Mouse (Mus musculus) heart, embryonic 11.5 days (tissue): Measurements from ENCODE around the gene Ppm1j. TPM values are rescaled to one million over a fixed set of nuclear protein-coding genes. Genes with fewer than 3 reads are reported as not detected.
A peak's percentile ranks its signal among the peaks of the same experiment; 100 is the strongest.
"Not testable (repeated sequence)": the region's sequence is repeated elsewhere in the genome, so short reads cannot be mapped to it uniquely, and the experiment has no call there.

ENCODE experiments used
- ATAC-seq: fragments of 200-750 bp; cut with Nextera tagmentation; replicated peaks from 2 replicates; pipeline ENCODE4 v1.8.0; 2017; ENCODE audit warnings: moderate library complexity; ENCODE audit not compliant: insufficient number of reproducible peaks, low FRiP score, low TSS enrichment
- H3K27ac ChIP-seq: fragments of 300-500 bp; sonication (generic); 2 replicates; pipeline ENCODE4 v1.5.1; 2014; ENCODE audit warnings: mild to moderate bottlenecking, low read depth, low read length
- H3K27me3 ChIP-seq: fragments of 300-500 bp; sonication (generic); 2 replicates; pipeline ENCODE4 v1.6.1; 2014; ENCODE audit warnings: mild to moderate bottlenecking, low read length, mixed read lengths; ENCODE audit not compliant: control insufficient read depth, insufficient read depth
- H3K36me3 ChIP-seq: fragments of 300-500 bp; sonication (generic); 2 replicates; pipeline ENCODE4 v1.6.1; 2014; ENCODE audit warnings: mild to moderate bottlenecking, low read length, moderate library complexity, mixed read lengths; ENCODE audit not compliant: control insufficient read depth, insufficient read depth
- H3K4me1 ChIP-seq: fragments of 300-500 bp; sonication (generic); 2 replicates; pipeline ENCODE4 v1.6.1; 2014; ENCODE audit warnings: low read length; ENCODE audit not compliant: control insufficient read depth, insufficient read depth
- H3K4me2 ChIP-seq: fragments of 300-500 bp; sonication (generic); 2 replicates; pipeline ENCODE4 v1.6.1; 2014; ENCODE audit warnings: mild to moderate bottlenecking, moderate library complexity
- H3K4me3 ChIP-seq: fragments of 300-500 bp; sonication (generic); 2 replicates; pipeline ENCODE4 v1.5.1; 2014; ENCODE audit warnings: low read depth, low read length
- H3K9ac ChIP-seq: fragments of 300-500 bp; sonication (generic); 2 replicates; pipeline ENCODE4 v1.6.1; 2014; ENCODE audit warnings: mild to moderate bottlenecking, low read depth, low read length, moderate library complexity
- H3K9me3 ChIP-seq: fragments of 300-500 bp; sonication (generic); replicated peaks from 2 replicates; pipeline ENCODE4 v1.6.1; 2016; ENCODE audit warnings: low read length; ENCODE audit not compliant: control insufficient read depth
- WGBS: fragments of 180-500 bp; shearing (Covaris S2); extraction: QIAGEN DNeasy Blood & Tissue Kit; methylation state at CpG from one replicate; pipeline ENCODE4 v1.1.7; 2014; ENCODE audit not compliant: insufficient replicate concordance; 5-methylcytosine and 5-hydroxymethylcytosine counted together
- polyA plus RNA-seq: library from polyadenylated mRNA; unstranded; fragments of >200 nt; fragmentation: Nextera tagmentation; extraction: Ambion mirVana; gene quantifications from 2 replicates; pipeline ENCODE4 v1.2.1, GENCODE M21; 2014

The Ppm1j gene
- polyA plus RNA-seq, 1 experiment from 2014 or later = 23.5 TPM

DNA sequence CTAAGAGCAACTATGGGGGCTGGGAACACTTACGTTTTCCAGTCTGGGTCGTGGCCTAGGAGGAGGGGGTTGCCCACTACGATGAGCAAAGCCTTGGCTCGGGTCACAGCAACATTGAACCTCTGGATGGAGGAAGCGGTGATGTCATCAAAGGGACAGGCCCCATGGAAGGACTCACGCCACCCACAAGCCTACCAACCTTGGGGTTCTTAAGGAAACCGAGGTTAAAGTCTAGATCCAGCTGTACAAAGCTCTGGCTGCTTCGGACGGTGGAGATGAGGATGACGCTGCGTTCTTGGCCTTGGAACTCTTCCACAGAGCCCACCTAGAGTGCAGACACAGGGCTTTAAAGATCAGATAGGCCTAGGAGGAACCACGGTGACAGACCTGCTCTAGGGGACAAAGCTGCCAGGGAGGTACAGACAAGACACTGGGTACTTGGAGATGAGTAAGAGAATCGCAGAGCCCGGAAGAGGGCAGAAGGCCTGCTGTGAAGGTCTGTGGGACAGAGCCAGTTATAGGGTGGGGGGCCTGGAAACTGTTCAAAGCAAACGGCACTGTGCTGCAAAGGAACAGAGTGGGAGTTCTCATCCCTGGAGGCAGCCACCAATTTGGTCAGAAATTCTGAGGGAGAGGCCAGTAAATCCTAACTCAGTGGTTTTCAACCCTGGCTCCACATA, 14.9 kb downstream of the Ppm1j start:
- Histone ChIP-seq H3K27ac (peak overlapping the region; percentile 85), H3K27me3 (no peaks in the 10 kb centered on the region), H3K4me3 (no peak overlapping the region), H3K36me3 (peaks cover 37% of the 10 kb centered on the region), H3K9me3 (no peaks in the 10 kb centered on the region), H3K9ac (no peak overlapping the region), H3K4me2 (no peak overlapping the region; the same call in 1 of the 2 replicates), H3K4me1 (peaks cover 50% of the 10 kb centered on the region)
- 72% methylated on average over 15 of the region's 15 CpGs for WGBS
- no peak for ATAC-seq

DNA sequence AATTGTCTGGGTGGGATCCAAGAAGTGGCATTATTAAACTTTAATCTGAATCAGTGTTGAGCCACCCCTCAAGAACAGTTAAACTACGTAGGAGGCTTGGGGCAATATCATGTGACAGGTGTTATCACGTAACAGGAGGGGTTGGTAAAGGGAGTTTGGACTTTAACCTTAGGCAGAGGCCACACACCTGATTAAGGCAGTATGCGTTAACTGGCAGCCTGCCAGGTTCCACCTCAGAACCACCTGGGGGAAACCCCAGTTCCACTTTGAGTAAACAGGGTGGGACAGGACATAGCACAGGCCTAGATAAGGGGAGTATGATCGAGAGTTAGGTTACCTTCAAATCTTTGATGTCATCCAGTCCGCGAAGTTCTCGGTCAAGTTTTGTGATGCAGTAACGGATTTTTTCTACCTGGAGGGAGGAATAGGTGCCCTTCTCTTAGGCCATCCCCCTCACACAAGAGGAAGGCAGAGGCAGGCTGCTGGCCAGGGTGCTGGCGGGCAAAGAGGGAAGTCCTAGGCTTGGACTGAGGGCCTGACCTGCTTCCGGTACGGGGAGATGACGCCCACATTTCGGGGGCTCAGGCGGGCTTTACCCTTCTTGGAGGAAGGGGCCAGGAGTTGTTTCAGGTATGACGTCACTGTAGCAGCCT, 15.7 kb downstream of the Ppm1j start:
- Histone ChIP-seq H3K27ac (no peak overlapping the region), H3K27me3 (no peaks in the 10 kb centered on the region), H3K4me1 (peaks cover 43% of the 10 kb centered on the region), H3K9ac (no peak overlapping the region), H3K9me3 (no peaks in the 10 kb centered on the region), H3K4me2 (no peak overlapping the region), H3K4me3 (no peak overlapping the region), H3K36me3 (peaks cover 40% of the 10 kb centered on the region)
- WGBS = 73% methylated on average over 15 of the region's 15 CpGs
- no peak for ATAC-seq

DNA sequence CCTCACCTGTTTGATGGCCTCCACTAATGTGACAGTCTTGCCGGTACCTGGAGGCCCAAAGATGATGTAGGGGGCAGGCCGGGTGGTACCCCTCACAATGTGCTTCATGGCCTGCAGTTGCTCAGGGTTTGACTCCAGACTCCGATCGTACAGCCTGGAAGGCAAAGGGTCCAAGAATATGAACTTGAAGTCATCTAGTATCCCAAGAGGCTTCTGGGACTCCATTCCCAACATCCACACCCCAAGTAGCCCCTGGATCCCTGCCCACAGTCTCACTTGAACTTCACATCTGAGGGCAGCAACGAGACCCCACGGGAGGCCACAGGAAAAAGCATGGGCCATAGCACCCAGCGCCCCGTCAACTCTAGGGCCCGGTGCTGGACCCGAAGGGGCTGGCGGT, 19.8 kb downstream of the Ppm1j start:
- peaks cover 11% of the 10 kb centered on the region for H3K4me1 ChIP-seq
- no peak overlapping the region for H3K4me3 ChIP-seq
- H3K27ac ChIP-seq = no peak overlapping the region
- H3K9ac ChIP-seq = no peak overlapping the region
- no peaks in the 10 kb centered on the region for H3K9me3 ChIP-seq
- ATAC-seq = no peak
- H3K36me3 ChIP-seq = peaks cover 40% of the 10 kb centered on the region
- no peaks in the 10 kb centered on the region for H3K27me3 ChIP-seq
- WGBS = 91% methylated on average over 11 of the region's 11 CpGs
- no peak overlapping the region for H3K4me2 ChIP-seq

DNA sequence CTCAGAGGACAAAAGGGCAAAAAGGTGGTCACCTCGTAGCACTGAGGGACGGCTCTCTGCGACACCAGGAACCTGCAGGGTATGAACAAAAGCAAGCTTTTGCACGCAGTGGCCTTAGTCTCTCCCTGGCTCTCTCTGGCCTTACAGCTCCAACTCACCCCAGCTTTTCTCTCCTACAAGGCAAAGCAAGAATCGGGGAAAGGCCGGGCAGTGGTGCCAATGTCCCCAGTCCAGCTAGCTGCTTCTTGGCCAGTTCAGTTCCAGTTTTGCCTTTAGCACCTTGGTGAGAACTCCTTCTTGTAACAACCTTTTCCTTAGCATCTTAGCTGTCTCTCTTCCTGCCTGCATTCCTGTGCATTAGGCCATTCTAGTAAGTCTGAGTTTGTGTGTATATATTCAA, 20.6 kb downstream of the Ppm1j start:
- Histone ChIP-seq H3K4me3 (no peak overlapping the region), H3K9ac (no peak overlapping the region), H3K4me2 (no peak overlapping the region), H3K36me3 (peaks cover 37% of the 10 kb centered on the region), H3K27me3 (no peaks in the 10 kb centered on the region), H3K9me3 (no peaks in the 10 kb centered on the region), H3K4me1 (peaks cover 10% of the 10 kb centered on the region), H3K27ac (no peak overlapping the region)
- ATAC-seq = no peak
- WGBS = 85% methylated on average over 6 of the region's 6 CpGs

DNA sequence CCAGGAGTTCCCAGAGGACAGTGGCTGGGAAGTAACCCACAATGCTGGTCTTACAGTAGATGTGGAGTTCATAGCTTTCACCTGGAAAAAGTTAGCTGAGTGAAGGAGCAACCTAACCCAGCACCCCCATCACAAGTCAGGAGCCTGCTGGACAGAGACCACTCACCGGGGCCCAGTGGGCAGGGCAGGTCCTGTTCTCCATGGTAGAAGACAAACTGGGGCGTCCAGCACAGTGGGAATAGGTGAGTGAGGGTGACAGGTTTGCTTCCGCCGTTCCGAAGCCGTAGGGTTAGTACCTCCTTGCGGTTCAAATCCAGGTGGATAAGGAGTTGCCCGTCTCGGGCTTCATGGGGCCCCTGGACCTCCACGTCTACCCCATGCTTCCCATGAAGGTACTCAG, 23.5 kb downstream of the Ppm1j start:
- no peak overlapping the region for H3K4me3 ChIP-seq
- no peak for ATAC-seq
- WGBS = 86% methylated on average over 10 of the region's 10 CpGs
- H3K36me3 ChIP-seq = peaks cover 29% of the 10 kb centered on the region
- H3K27me3 ChIP-seq = no peaks in the 10 kb centered on the region
- peaks cover 10% of the 10 kb centered on the region for H3K4me1 ChIP-seq
- no peak overlapping the region for H3K4me2 ChIP-seq
- H3K27ac ChIP-seq = no peak overlapping the region
- H3K9me3 ChIP-seq = no peaks in the 10 kb centered on the region
- H3K9ac ChIP-seq = no peak overlapping the region

DNA sequence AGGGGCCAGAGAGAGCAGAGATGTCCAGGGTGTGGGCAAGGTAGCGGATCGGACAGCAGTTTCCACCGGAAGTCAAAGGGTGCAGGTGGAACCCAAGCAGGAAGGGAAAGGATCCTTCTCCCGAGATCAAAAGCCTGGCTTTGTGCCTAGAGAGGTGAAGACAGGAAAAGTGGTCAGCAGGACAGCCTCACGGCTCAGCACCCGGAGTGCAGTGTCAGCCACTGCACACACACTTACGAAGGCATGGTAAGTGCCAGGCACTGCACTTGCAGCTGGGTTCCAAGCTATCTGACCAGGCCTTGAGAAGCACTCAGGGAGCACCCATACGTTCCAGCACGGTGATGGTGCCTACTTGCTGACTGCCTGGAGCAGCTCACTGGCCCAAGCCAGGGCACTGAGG, 24.7 kb downstream of the Ppm1j start:
- peaks cover 10% of the 10 kb centered on the region for H3K4me1 ChIP-seq
- H3K27ac ChIP-seq = no peak overlapping the region
- no peak for ATAC-seq
- peaks cover 21% of the 10 kb centered on the region for H3K36me3 ChIP-seq
- no peak overlapping the region for H3K4me2 ChIP-seq
- no peaks in the 10 kb centered on the region for H3K9me3 ChIP-seq
- H3K27me3 ChIP-seq = no peaks in the 10 kb centered on the region
- WGBS = 59% methylated on average over 9 of the region's 9 CpGs
- no peak overlapping the region for H3K4me3 ChIP-seq
- H3K9ac ChIP-seq = no peak overlapping the region

DNA sequence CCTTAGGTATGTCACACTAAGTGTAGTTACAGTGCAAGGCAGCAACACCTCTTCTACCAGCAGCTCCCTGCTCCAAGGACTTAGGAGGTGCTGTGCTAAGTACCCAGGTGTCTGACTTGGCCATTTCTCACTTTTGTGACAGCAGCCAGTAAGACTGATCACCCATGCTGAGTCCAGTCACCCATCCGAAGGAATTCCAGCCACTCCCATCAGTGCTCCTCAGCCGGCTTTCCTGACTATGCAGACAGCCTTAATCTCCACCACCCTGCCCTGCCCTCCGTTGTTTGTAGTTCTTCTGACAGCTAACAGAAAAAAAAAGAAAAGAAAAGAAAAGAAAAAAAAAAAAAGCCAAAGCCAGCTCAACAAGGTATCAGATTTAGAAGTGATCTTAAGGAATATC, 30.9 kb downstream of the Ppm1j start:
- Histone ChIP-seq H3K27me3 (no peaks in the 10 kb centered on the region), H3K9ac (no peak overlapping the region), H3K36me3 (no peaks in the 10 kb centered on the region), H3K4me1 (peaks cover 4% of the 10 kb centered on the region), H3K27ac (no peak overlapping the region), H3K4me2 (no peak overlapping the region), H3K9me3 (no peaks in the 10 kb centered on the region), H3K4me3 (no peak overlapping the region)
- ATAC-seq = no peak
- 17% methylated on average over 3 of the region's 3 CpGs for WGBS

DNA sequence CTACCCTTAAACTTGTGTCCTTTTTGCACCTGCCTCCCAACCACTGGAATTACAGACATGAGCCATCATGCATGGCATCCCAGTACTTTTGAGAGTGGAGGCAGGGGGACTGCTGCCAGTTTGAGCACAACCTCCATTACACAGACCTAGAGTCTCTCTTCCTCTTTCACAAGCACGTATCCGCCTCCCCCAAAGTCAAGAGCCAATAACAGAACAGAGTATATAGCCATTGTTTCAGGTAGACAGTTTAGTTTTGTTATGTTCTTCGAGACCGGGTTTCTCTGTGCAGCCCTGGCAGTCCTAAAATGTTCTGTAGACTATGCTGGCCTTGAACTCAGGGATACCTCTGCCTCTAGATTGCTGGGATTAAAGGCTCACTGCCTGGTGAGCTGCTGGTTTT, 31.4 kb downstream of the Ppm1j start:
- no peak for ATAC-seq
- Histone ChIP-seq H3K36me3 (no peaks in the 10 kb centered on the region), H3K9ac (no peak overlapping the region), H3K27me3 (no peaks in the 10 kb centered on the region), H3K4me2 (no peak overlapping the region), H3K4me1 (peaks cover 8% of the 10 kb centered on the region), H3K27ac (no peak overlapping the region), H3K4me3 (no peak overlapping the region), H3K9me3 (no peaks in the 10 kb centered on the region)
- WGBS = 83% methylated on average over 4 of the region's 4 CpGs

DNA sequence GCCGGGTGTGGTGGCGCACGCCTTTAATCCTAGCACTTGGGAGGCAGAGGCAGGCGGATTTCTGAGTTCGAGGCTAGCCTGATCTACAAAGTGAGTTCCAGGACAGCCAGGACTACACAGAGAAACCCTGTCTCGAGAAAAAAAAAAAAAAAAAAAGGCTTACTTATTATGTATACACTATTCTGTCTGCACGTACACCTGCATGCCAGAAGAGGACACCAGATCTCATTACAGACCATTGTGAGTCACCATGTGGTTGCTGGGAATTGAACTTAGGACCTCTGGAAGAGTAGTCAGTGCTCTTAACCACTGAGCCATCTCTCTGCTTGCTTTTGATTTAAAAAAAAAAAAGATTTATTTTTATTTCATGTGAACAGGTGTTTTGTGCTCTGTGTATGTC, 32.4 kb downstream of the Ppm1j start:
- not testable (repeated sequence) for ATAC-seq, H3K27me3 ChIP-seq, H3K36me3 ChIP-seq, H3K4me3 ChIP-seq, H3K27ac ChIP-seq, H3K4me1 ChIP-seq, H3K9ac ChIP-seq, H3K4me2 ChIP-seq, H3K9me3 ChIP-seq
- WGBS = 89% methylated on average over 7 of the region's 7 CpGs
